Mouse (Mus musculus) midbrain, postnatal 0 days (tissue): ENCODE data around the gene Ccdc78. TPM values are rescaled to one million over a fixed set of nuclear protein-coding genes. Genes with fewer than 3 reads are reported as not detected.
"Not testable (repeated sequence)": the region's sequence is repeated elsewhere in the genome, so short reads cannot be mapped to it uniquely, and the experiment has no call there.

Source experiments
- ATAC-seq: fragments of 200-750 bp; cut with Nextera tagmentation; 2 replicates; pipeline ENCODE4 v1.8.0; 2017; ENCODE audit warnings: moderate number of reproducible peaks, mild to moderate bottlenecking, moderate TSS enrichment, moderate library complexity; ENCODE audit not compliant: low FRiP score
- DNase-seq: peaks from one replicate; pipeline ENCODE4 v3.0.0-alpha.2; 2015; ENCODE audit warnings: low spot score
- H3K27ac ChIP-seq: fragments of 300-500 bp; sonication (generic); 2 replicates; pipeline ENCODE4 v1.5.1; 2014; ENCODE audit warnings: low read depth, mild to moderate bottlenecking, low read length, mixed read lengths
- H3K27me3 ChIP-seq: fragments of 300-500 bp; sonication (generic); 2 replicates; pipeline ENCODE4 v1.6.1; 2014; ENCODE audit warnings: low read length, control low read depth, mixed read lengths; ENCODE audit not compliant: insufficient read depth
- H3K36me3 ChIP-seq: fragments of 300-500 bp; sonication (generic); 2 replicates; pipeline ENCODE4 v1.6.1; 2014; ENCODE audit warnings: low read length, control low read depth, mixed read lengths; ENCODE audit not compliant: insufficient read depth
- H3K4me1 ChIP-seq: fragments of 300-500 bp; sonication (generic); 2 replicates; pipeline ENCODE4 v1.6.1; 2014; ENCODE audit warnings: mild to moderate bottlenecking, control low read depth, antibody characterized with exemption, low read length, mixed read lengths; ENCODE audit not compliant: insufficient read depth
- H3K4me2 ChIP-seq: fragments of 300-500 bp; sonication (generic); 2 replicates; pipeline ENCODE4 v1.6.1; 2014; ENCODE audit warnings: low read depth, mild to moderate bottlenecking, low read length, mixed read lengths; ENCODE audit not compliant: poor library complexity, severe bottlenecking
- H3K4me3 ChIP-seq: fragments of 300-500 bp; sonication (generic); 2 replicates; pipeline ENCODE4 v1.5.1; 2014; ENCODE audit warnings: low read depth, mild to moderate bottlenecking, low read length, moderate library complexity
- H3K9ac ChIP-seq: fragments of 300-500 bp; sonication (generic); replicated peaks from 2 replicates; pipeline ENCODE4 v1.6.1; 2014; ENCODE audit warnings: mild to moderate bottlenecking, low read length, moderate library complexity, mixed read lengths; ENCODE audit not compliant: poor library complexity, severe bottlenecking
- H3K9me3 ChIP-seq: fragments of 300-500 bp; sonication (generic); 2 replicates; pipeline ENCODE4 v1.6.1; 2016; ENCODE audit warnings: low read length, control low read depth
- CTCF ChIP-seq: IDR thresholded peaks from 2 replicates; pipeline ENCODE4 v1.5.1; 2016; ENCODE audit warnings: antibody characterized with exemption, mild to moderate bottlenecking
- WGBS: fragments of 180-500 bp; shearing (Covaris S2); extraction: QIAGEN DNeasy Blood & Tissue Kit; methylation state at CpG from one replicate; pipeline ENCODE4 v1.1.7; 2014; 5-methylcytosine and 5-hydroxymethylcytosine counted together
- polyA plus RNA-seq: library from polyadenylated mRNA; unstranded; fragments of >200 nt; fragmentation: Nextera tagmentation; extraction: Ambion mirVana; gene quantifications from 2 replicates; pipeline ENCODE4 v1.2.1, GENCODE M21; 2015
- total RNA-seq: library from RNA; depleted of rRNA; stranded (reverse); fragments of >200 nt; gene quantifications from 2 replicates; pipeline ENCODE4 v1.2.3, GENCODE M21; 2014; rRNA removed

Ccdc78 gene
- total RNA-seq: 0.44 TPM in 1 of 2 replicates, not detected in the other
- 0.39 and 0.65 TPM in 2 replicates for polyA plus RNA-seq

GRCm38 (mm10) chr17:25786280-25786679 lies at the start of gene Ccdc78:
Ccdc78 (plus strand) TSS chr17:25786580.
- Histone ChIP-seq H3K27me3 (no peaks in the 10 kb centered on the region), H3K4me1 (peaks cover 17% of the 10 kb centered on the region), H3K9me3 (no peaks in the 10 kb centered on the region), H3K36me3 (peaks cover 42% of the 10 kb centered on the region), H3K4me2 (peak within 1 kb of the TSS; percentile 86), H3K27ac (peak within 1 kb of the TSS; percentile 62), H3K9ac (peak within 1 kb of the TSS; percentile 69), H3K4me3 (peak within 1 kb of the TSS; percentile 73)
- ATAC-seq (no peak), DNase-seq (no peak)
- no peak for TF ChIP-seq CTCF
- WGBS: 83% methylated on average over 3 of the region's 3 CpGs

- no peak for ATAC-seq
- Histone ChIP-seq H3K27ac (no peak overlapping the region), H3K36me3 (no peaks in the 10 kb centered on the region), H3K9me3 (no peaks in the 10 kb centered on the region), H3K27me3 (no peaks in the 10 kb centered on the region), H3K4me3 (no peak overlapping the region), H3K9ac (no peak overlapping the region), H3K4me2 (no peak overlapping the region), H3K4me1 (no peaks in the 10 kb centered on the region)
- 82% methylated on average over 7 of the region's 7 CpGs for WGBS
- TF ChIP-seq CTCF: no peak
- DNase-seq: no peak
These were observed 47.5 kb upstream of the Ccdc78 start for GRCm38 (mm10) chr17:25738861-25739260.

GRCm38 (mm10) chr17:25741471-25741870 lies 44.9 kb upstream of the Ccdc78 start:
- not testable (repeated sequence) for H3K4me3 ChIP-seq, H3K9me3 ChIP-seq, H3K4me1 ChIP-seq, DNase-seq, H3K27me3 ChIP-seq, H3K9ac ChIP-seq, H3K4me2 ChIP-seq, H3K27ac ChIP-seq, H3K36me3 ChIP-seq, ATAC-seq
- 69% methylated on average over 12 of the region's 12 CpGs for WGBS

- H3K4me1 ChIP-seq: no peaks in the 10 kb centered on the region
- no peaks in the 10 kb centered on the region for H3K27me3 ChIP-seq
- ATAC-seq (no peak), DNase-seq (no peak)
- H3K4me2 ChIP-seq: no peak overlapping the region
- no peak overlapping the region for H3K9ac ChIP-seq
- H3K27ac ChIP-seq: no peak overlapping the region
- 91% methylated on average over 9 of the region's 9 CpGs for WGBS
- H3K9me3 ChIP-seq: no peaks in the 10 kb centered on the region
- no peaks in the 10 kb centered on the region for H3K36me3 ChIP-seq
- no peak for TF ChIP-seq CTCF
- H3K4me3 ChIP-seq: no peak overlapping the region
These were observed 42.5 kb upstream of the Ccdc78 start for GRCm38 (mm10) chr17:25743831-25744230.

- Histone ChIP-seq H3K36me3 (no peaks in the 10 kb centered on the region), H3K4me3 (no peak overlapping the region), H3K4me2 (no peak overlapping the region), H3K9me3 (no peaks in the 10 kb centered on the region), H3K4me1 (no peaks in the 10 kb centered on the region), H3K9ac (no peak overlapping the region), H3K27me3 (no peaks in the 10 kb centered on the region), H3K27ac (no peak overlapping the region)
- DNase-seq (no peak), ATAC-seq (no peak)
- no peak for TF ChIP-seq CTCF
- 81% methylated on average over 10 of the region's 10 CpGs for WGBS
These were observed 42.1 kb upstream of the Ccdc78 start for GRCm38 (mm10) chr17:25744311-25744710.

GRCm38 (mm10) chr17:25748238-25748637 lies 38.1 kb upstream of the Ccdc78 start:
- H3K4me2 ChIP-seq: no peak overlapping the region
- DNase-seq (no peak), ATAC-seq (no peak)
- no peaks in the 10 kb centered on the region for H3K27me3 ChIP-seq
- H3K9me3 ChIP-seq: no peaks in the 10 kb centered on the region
- WGBS: 94% methylated on average over 4 of the region's 4 CpGs
- H3K27ac ChIP-seq: no peak overlapping the region
- H3K4me1 ChIP-seq: no peaks in the 10 kb centered on the region; the same call in 1 of the 2 replicates
- H3K4me3 ChIP-seq: no peak overlapping the region
- no peak for TF ChIP-seq CTCF
- H3K9ac ChIP-seq: no peak overlapping the region
- no peaks in the 10 kb centered on the region for H3K36me3 ChIP-seq
